Mouse (Mus musculus) neural tube, embryonic 11.5 days (tissue): Measurements from ENCODE around the gene Adh1. TPM values are rescaled to one million over a fixed set of nuclear protein-coding genes. Genes with fewer than 3 reads are reported as not detected.

Experiments
- ATAC-seq: fragments of 200-750 bp; cut with Nextera tagmentation; 2 replicates; pipeline ENCODE4 v1.8.0; 2017; ENCODE audit warnings: moderate number of reproducible peaks, mild to moderate bottlenecking, moderate TSS enrichment, moderate library complexity; ENCODE audit not compliant: insufficient read depth, low FRiP score, low TSS enrichment
- DNase-seq: peaks from one replicate; pipeline ENCODE4 v3.0.0-alpha.2; 2015; ENCODE audit warnings: low spot score
- H3K27ac ChIP-seq: fragments of 300-500 bp; sonication (generic); 2 replicates; pipeline ENCODE4 v1.5.1; 2014; ENCODE audit warnings: low read depth, mild to moderate bottlenecking, low read length
- H3K27me3 ChIP-seq: fragments of 300-500 bp; sonication (generic); 2 replicates; pipeline ENCODE4 v1.6.1; 2014; ENCODE audit warnings: mild to moderate bottlenecking, low read length, mixed read lengths; ENCODE audit not compliant: control insufficient read depth, insufficient read depth
- H3K36me3 ChIP-seq: fragments of 300-500 bp; sonication (generic); 2 replicates; pipeline ENCODE4 v1.6.1; 2014; ENCODE audit warnings: mild to moderate bottlenecking, low read length, moderate library complexity, mixed read lengths; ENCODE audit not compliant: control insufficient read depth, insufficient read depth
- H3K4me1 ChIP-seq: fragments of 300-500 bp; sonication (generic); 2 replicates; pipeline ENCODE4 v1.6.1; 2014; ENCODE audit warnings: low read length, mixed read lengths; ENCODE audit not compliant: control insufficient read depth, insufficient read depth
- H3K4me2 ChIP-seq: fragments of 300-500 bp; sonication (generic); 2 replicates; pipeline ENCODE4 v1.6.1; 2014; ENCODE audit warnings: low read depth, mild to moderate bottlenecking, moderate library complexity
- H3K4me3 ChIP-seq: fragments of 300-500 bp; sonication (generic); 2 replicates; pipeline ENCODE4 v1.5.1; 2014; ENCODE audit warnings: low read depth, low read length
- H3K9ac ChIP-seq: fragments of 300-500 bp; sonication (generic); 2 replicates; pipeline ENCODE4 v1.6.1; 2014; ENCODE audit warnings: mild to moderate bottlenecking, low read length
- H3K9me3 ChIP-seq: fragments of 300-500 bp; sonication (generic); 2 replicates; pipeline ENCODE4 v1.6.1; 2016; ENCODE audit warnings: low read length; ENCODE audit not compliant: control insufficient read depth
- WGBS: fragments of 180-500 bp; shearing (Covaris S2); extraction: QIAGEN DNeasy Blood & Tissue Kit; methylation state at CpG from one replicate; pipeline ENCODE4 v1.1.7; 2014; 5-methylcytosine and 5-hydroxymethylcytosine counted together
- polyA plus RNA-seq: library from polyadenylated mRNA; unstranded; fragments of >200 nt; fragmentation: Nextera tagmentation; extraction: Ambion mirVana; gene quantifications from 2 replicates; pipeline ENCODE4 v1.2.1, GENCODE M21; 2014

Adh1 gene
- polyA plus RNA-seq, 1 experiment from 2014 or later: 2.1 TPM

- Histone ChIP-seq H3K9ac (no peak overlapping the region), H3K9me3 (no peaks in the 10 kb centered on the region), H3K4me3 (no peak overlapping the region), H3K4me2 (no peak overlapping the region), H3K4me1 (no peaks in the 10 kb centered on the region), H3K36me3 (no peaks in the 10 kb centered on the region), H3K27me3 (no peaks in the 10 kb centered on the region), H3K27ac (no peak overlapping the region)
- ATAC-seq (no peak), DNase-seq (no peak)
These were observed 14.2 kb upstream of the Adh1 start for GRCm38 (mm10) chr3:138246511-138247020.

- H3K27me3 ChIP-seq: no peaks in the 10 kb centered on the region
- no peaks in the 10 kb centered on the region for H3K36me3 ChIP-seq
- no peak for DNase-seq
- H3K9ac ChIP-seq: no peak overlapping the region
- no peak overlapping the region for H3K4me2 ChIP-seq
- no peak overlapping the region for H3K27ac ChIP-seq
- WGBS: 84% methylated on average over 4 of the region's 4 CpGs
- ATAC-seq: no peak
- no peaks in the 10 kb centered on the region for H3K4me1 ChIP-seq
- H3K4me3 ChIP-seq: no peak overlapping the region
- no peaks in the 10 kb centered on the region for H3K9me3 ChIP-seq
These were observed 13.6 kb upstream of the Adh1 start for GRCm38 (mm10) chr3:138247241-138247640.

GRCm38 (mm10) chr3:138248011-138248410, 12.8 kb upstream of the Adh1 start:
- Histone ChIP-seq H3K27me3 (no peaks in the 10 kb centered on the region), H3K9me3 (no peaks in the 10 kb centered on the region), H3K36me3 (no peaks in the 10 kb centered on the region), H3K4me2 (no peak overlapping the region), H3K4me1 (no peaks in the 10 kb centered on the region), H3K27ac (no peak overlapping the region), H3K9ac (no peak overlapping the region), H3K4me3 (no peak overlapping the region)
- WGBS: 84% methylated on average over 7 of the region's 7 CpGs
- no peak for DNase-seq
- ATAC-seq: no peak

GRCm38 (mm10) chr3:138248746-138249145, 12.0 kb upstream of the Adh1 start:
- ATAC-seq: no peak
- H3K9ac ChIP-seq: no peak overlapping the region
- no peak overlapping the region for H3K4me2 ChIP-seq
- H3K27me3 ChIP-seq: no peaks in the 10 kb centered on the region
- H3K9me3 ChIP-seq: no peaks in the 10 kb centered on the region
- H3K27ac ChIP-seq: no peak overlapping the region
- H3K4me1 ChIP-seq: no peaks in the 10 kb centered on the region
- no peak overlapping the region for H3K4me3 ChIP-seq
- 80% methylated on average over 8 of the region's 8 CpGs for WGBS
- no peak for DNase-seq
- no peaks in the 10 kb centered on the region for H3K36me3 ChIP-seq

DNA sequence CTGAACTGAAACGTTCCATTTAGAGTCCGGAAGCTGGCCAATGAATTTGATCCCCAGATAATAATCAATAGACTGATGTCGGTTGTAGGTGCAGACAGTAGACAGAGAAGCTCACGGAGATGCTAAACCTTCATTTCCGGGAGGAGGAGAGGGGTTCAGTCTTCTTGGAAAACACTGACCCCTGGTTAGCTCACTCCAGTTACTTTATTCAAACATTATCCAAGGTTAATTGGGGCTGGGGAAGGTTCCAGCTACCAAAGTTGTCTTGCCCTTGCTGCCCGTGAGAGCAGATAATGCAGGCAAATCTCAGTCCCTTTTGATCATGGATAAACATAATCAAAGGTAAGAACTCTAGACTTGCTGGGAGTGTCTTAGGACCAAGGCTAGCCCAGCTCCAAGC, 9.6 kb upstream of the Adh1 start:
- ATAC-seq (no peak), DNase-seq (no peak)
- H3K4me3 ChIP-seq: no peak overlapping the region

DNA sequence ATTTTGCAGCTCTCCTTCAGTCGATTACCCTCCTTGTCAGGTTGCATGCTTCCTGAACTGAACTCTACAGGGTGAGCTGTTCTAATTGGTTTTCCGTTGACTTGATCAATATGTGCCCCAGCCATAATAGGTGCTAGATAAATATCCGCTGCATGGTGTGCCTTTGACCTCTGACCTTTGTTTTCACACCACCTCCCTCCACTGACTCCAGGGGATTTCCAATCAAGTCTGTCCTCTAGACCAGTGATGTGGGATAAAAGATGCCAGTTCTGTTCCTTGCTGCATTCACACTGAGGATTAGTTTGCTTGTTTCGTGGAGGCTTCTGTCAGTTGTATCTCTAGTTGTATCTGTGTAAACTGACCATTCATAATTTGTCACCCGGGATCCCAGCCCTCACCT, 6.6 kb upstream of the Adh1 start:
- no peak overlapping the region for H3K9ac ChIP-seq
- H3K27me3 ChIP-seq: no peaks in the 10 kb centered on the region
- ATAC-seq: 0 out of 2 replicates have a peak, but pooled peaks have one; percentile 23
- no peak for DNase-seq
- 60% methylated on average over 5 of the region's 5 CpGs for WGBS
- H3K4me1 ChIP-seq: no peaks in the 10 kb centered on the region
- no peak overlapping the region for H3K4me2 ChIP-seq
- no peak overlapping the region for H3K4me3 ChIP-seq
- H3K9me3 ChIP-seq: no peaks in the 10 kb centered on the region
- H3K27ac ChIP-seq: no peak overlapping the region
- no peaks in the 10 kb centered on the region for H3K36me3 ChIP-seq

More for the DNA sequence above, 9.6 kb upstream of the Adh1 start:
- WGBS: 86% methylated on average over 6 of the region's 6 CpGs
- Histone ChIP-seq H3K4me2 (no peak overlapping the region), H3K9ac (no peak overlapping the region), H3K27me3 (no peaks in the 10 kb centered on the region), H3K4me1 (no peaks in the 10 kb centered on the region), H3K27ac (no peak overlapping the region), H3K9me3 (no peaks in the 10 kb centered on the region), H3K36me3 (no peaks in the 10 kb centered on the region)

DNA sequence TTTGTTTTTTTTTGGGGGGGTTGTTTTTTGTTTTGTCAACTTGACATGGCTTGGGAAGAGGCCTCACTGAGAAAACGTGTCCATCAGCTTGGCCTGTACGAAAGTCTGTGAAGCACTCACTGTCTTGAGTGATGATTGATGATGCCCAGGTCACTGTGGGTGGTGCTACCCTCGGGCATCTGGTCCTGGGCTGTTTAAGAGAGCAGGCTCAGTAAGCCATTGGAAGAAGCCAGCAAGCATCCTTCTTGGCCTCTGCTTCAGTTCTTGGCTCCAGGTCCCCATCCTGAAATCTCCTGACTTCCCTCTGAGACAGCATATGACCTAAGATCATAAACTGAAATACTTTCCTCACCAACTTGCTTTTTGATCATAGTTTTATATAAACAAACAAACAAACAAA, 5.4 kb upstream of the Adh1 start:
- H3K27me3 ChIP-seq: no peaks in the 10 kb centered on the region
- DNase-seq (no peak), ATAC-seq (no peak)
- H3K9me3 ChIP-seq: no peaks in the 10 kb centered on the region
- H3K27ac ChIP-seq: no peak overlapping the region
- whole genome bisulfite sequencing: 32% methylated on average over 3 of the region's 3 CpGs
- no peaks in the 10 kb centered on the region for H3K4me1 ChIP-seq
- no peak overlapping the region for H3K4me2 ChIP-seq
- no peak overlapping the region for H3K4me3 ChIP-seq
- H3K9ac ChIP-seq: no peak overlapping the region
- H3K36me3 ChIP-seq: no peaks in the 10 kb centered on the region

DNA sequence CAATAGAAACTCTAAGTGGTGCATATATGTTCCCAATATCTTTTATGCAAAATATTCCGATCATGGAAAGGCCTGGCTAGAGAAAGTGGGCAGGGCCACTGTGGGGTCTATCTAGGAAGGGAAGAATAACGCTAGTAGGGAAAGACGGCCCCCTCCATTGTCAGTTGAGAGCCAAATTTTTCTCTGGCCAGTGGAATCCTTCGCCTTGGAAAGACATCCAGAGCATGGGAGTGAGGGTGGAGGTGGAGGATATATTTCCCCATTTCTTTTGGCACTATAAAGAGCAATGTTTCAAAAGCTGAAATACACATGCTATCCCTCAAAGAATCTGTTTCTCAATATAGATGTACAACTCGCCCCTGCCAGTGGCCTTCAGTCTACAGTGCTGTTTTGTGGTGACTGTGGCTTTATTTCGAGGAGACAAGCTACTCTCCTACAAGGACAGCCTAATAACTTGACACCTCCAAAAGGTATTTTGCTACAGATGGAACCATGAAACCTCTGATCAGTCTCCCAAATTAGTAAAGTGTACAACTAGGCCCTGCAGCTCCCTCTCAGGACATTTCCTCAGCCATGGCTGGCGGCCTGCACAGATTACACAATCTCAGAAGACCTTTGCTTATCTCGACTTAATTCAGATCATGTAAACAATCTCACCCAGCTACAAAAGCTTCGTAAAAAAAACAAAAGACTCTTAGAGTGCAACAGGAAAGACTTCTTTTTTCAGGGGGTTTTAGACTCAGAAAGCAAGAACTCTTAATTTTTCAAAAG, 4.8 kb upstream of the Adh1 start:
- Histone ChIP-seq H3K36me3 (no peaks in the 10 kb centered on the region), H3K27me3 (no peaks in the 10 kb centered on the region), H3K27ac (no peak overlapping the region), H3K9ac (no peak overlapping the region), H3K9me3 (no peaks in the 10 kb centered on the region), H3K4me1 (no peaks in the 10 kb centered on the region), H3K4me3 (no peak overlapping the region), H3K4me2 (no peak overlapping the region)
- no peak for DNase-seq
- ATAC-seq: no peak
- WGBS: 89% methylated on average over 9 of the region's 9 CpGs

DNA sequence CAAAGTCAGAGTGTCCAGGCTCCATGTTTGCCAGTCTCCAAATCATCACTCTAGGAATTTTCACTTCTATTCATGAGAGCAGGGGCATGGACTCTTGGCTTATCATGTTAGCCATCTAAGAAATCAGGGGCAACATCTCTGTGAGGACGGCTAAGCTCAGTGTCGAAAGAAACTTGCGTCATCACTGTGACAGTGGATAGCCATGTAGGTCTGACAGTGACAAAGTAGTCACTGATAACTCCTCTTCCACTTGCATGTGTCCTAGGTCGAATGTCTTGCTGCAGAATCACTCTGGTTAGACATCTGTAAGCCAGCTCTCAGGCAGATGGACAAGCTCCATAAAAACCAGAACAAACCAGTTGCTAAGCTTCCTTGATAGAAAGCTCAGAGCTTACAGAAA, 1.8 kb downstream of the Adh1 start:
- Histone ChIP-seq H3K36me3 (no peaks in the 10 kb centered on the region), H3K9me3 (no peaks in the 10 kb centered on the region), H3K27ac (no peak overlapping the region), H3K9ac (no peak overlapping the region), H3K4me2 (no peak overlapping the region), H3K4me3 (no peak overlapping the region), H3K27me3 (no peaks in the 10 kb centered on the region), H3K4me1 (no peaks in the 10 kb centered on the region)
- WGBS: 72% methylated on average over 4 of the region's 4 CpGs
- DNase-seq: no peak
- no peak for ATAC-seq
